Mouse (Mus musculus) telencephalon, adult 2 months (tissue): Measurements from ENCODE around the gene Tex26.

ENCODE experiments used
- DNase-seq: peaks from one replicate; pipeline ENCODE4 v3.0.0-alpha.2; 2011; ENCODE audit warnings: low read depth, low spot score

Gene Tex26

GRCm38 (mm10) chr5:149433618-149434017, 5.8 kb upstream of the Tex26 start:
- DNase-seq = no peak

- DNase-seq = no peak
These were observed 5.2 kb upstream of the Tex26 start for GRCm38 (mm10) chr5:149434141-149434690.

- no peak for DNase-seq
These were observed 2.9 kb upstream of the Tex26 start for GRCm38 (mm10) chr5:149436541-149436940.

GRCm38 (mm10) chr5:149437150-149437549, 2.3 kb upstream of the Tex26 start:
- DNase-seq = no peak

DNA sequence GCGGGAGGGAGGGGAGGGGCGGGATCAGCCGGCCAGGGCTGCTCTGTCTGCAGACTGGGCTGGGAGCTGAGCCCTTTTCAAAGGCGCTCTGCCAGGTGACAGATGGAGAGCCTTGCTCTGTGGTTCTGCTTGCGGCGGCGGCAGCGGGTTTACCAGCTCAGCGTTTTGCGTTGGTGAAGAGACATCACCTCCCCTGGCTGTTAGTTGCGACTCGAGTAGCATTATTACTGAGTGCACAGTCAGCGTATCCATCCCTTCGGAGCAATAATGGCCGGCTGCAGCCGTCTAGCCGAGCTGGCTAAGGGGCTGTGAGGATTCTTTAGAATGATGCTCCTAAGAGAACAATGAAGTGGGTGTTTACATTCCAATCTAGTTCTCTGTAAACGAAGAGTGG, 717 bp downstream of the Tex26 start:
- DNase-seq = peak; percentile 62

DNA sequence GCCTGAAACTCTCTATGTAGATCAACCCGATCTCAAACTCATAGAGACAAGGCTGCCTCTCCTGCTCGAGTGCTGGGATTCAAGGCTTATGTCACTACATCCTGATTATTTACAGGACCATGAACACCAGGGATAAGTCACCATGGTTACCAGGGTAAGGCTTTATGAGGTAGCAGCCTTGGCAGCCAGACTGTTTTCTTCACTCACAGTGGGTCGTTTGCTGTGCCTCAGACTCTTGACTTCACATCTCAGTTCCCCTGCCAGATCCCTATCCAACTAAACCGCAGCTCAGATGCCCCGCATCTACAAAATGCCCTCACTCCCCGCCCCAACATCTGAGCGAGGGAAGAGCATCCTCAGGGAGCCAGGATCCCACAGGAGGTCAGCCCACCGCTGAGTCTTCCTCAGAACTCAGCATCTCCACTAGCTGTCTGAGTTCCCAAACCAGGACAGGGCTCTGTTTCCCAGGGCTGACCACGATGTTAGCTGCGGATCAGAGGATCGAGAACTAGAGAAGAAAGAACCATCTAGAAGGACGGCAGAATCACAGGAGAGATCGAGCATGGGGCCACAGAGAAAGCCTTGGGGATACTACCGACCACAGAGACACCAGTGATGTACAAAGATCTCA, 2.3 kb downstream of the Tex26 start:
- DNase-seq = no peak

GRCm38 (mm10) chr5:149442277-149442660, 2.8 kb downstream of the Tex26 start:
- DNase-seq = no peak

GRCm38 (mm10) chr5:149444451-149444850, 5.0 kb downstream of the Tex26 start:
- no peak for DNase-seq

GRCm38 (mm10) chr5:149446495-149446894, 7.0 kb downstream of the Tex26 start:
- no peak for DNase-seq

GRCm38 (mm10) chr5:149447733-149448132, 8.3 kb downstream of the Tex26 start:
- DNase-seq = no peak

- no peak for DNase-seq
These were observed 9.9 kb downstream of the Tex26 start for GRCm38 (mm10) chr5:149449406-149449805.

GRCm38 (mm10) chr5:149451209-149451681, 11.8 kb downstream of the Tex26 start:
- peak; percentile 81 for DNase-seq

- no peak for DNase-seq
These were observed 14.8 kb downstream of the Tex26 start for GRCm38 (mm10) chr5:149454281-149454680.

DNA sequence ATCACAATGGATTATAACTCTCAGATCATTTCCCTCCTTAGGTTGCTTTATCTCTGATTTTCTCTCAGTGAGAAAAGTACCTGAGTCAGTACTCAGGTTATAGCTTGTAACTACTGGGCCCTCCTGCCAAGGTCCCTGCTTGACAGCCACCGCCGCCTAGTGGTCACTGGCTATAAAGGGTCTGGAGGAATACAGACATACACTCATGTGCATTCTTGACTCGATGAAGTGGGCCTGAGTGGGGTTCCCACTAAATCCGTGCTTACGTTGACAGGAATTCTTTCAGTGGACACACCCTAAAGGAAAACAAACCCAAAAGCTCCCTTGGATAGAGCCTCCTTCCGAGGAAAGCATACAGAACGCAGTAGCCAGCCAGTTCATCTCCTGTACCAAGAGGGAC, 17.1 kb downstream of the Tex26 start:
- no peak for DNase-seq

GRCm38 (mm10) chr5:149462071-149462470, 22.6 kb downstream of the Tex26 start:
- DNase-seq = no peak

DNA sequence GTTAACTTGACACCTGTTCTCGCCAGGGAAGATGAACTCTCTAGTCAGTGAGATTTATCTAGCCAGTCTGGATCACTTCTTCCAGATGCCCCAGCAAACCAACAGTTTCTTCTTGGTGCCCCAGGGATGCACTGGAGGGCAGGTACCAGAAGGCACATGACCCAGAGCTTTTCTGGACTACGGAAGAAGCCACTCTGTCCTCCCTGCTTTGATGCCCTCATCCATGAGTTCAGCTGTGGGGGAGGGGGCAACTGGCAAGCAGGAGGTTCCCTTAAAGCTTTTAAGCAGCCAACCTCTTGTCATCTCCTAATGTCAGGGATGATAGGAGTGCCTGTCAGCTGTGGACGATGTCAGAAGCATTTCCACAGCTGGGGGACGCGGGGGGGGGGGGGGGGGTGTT, 25.8 kb downstream of the Tex26 start:
- no peak for DNase-seq

- DNase-seq = no peak
These were observed 34.7 kb downstream of the Tex26 start for GRCm38 (mm10) chr5:149474142-149474541.

DNA sequence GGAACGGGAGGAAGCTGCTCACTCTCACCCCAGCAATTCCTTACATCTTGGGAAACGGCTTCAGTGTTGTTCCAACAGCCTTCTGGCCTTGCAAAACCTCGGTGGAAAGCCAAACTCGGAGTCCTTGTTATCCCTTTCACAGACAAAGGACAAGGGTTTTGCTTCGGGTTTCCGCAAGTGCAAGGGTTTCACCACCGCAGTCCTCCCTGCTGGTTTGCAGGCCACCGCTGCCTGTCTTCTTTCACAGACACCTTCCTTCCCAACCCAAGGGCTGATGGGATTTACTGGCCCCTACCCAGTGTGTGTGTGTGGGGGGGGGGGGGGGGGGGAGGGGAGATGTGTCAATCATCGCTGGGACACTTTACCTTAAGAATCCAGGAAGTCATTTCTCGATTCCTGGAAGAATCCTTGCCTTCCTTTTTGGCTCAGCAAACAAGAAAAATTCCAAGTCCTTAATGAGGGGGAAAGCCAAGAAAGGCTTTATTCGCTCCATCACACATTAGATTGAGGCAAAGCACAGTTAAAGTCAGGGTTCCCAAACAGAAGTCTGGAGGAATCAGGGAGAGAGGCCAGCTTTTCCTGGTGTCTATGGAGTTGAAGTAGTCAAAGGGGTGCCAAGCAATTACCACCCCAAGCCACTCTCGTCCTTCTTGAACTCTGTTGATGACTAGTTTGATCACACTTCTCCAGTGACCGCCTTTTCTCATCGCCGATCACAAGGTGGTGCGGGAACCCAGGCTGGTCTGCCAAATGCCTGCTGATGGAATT, 35.4 kb downstream of the Tex26 start:
- DNase-seq = no peak

DNA sequence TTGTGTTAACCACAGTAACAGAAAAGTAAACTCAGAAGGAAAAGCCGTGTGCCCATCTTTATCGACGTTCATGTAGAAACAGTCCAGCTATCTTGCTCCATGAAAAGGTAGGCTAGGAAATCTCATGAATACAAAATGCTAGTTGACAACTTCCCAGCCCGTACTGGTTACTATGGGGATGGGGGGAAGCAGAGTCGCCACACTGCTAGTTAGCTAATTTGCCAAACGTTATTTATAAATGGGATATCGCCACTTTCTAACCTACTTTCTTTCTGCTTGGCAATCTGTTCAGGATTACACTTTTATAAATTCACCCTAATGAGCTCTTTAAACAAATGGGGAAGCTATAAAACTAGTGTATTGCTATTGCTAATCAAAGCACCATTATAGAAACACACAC, 42.5 kb downstream of the Tex26 start:
- DNase-seq = no peak

DNA sequence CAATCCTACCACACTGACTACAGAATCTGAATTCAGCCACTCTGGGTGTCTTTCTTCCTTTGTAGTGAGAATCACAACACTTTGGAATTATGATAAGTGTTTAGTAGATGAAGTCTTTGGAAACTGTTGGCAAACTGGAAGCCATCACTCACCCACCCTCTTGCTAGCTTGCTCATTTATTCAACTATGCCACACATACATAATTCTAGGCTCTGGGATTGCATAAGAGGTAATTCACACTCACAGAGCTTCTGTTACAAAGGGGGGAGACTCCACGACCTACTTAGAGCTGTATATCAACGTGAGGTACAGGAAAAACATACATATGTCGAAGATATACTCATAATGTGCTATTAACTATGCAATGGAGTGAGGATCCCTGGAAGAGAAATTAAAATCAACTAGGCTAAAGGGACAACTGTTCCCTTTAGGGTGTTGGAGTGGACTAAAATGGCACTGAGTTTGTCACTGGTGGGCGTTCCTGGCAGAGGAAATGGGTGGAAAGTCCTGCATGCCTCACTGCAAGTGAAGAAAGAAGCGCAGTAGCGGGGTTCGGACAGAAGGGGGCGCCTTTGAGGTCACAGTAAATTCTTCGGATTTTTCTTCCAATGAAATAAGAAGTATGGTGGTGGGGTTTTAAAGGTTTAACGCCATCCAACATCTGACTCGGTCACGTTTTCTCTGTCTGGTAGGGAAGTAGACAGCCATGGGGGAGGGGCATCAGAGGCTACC, 44.0 kb downstream of the Tex26 start:
- DNase-seq = no peak

DNA sequence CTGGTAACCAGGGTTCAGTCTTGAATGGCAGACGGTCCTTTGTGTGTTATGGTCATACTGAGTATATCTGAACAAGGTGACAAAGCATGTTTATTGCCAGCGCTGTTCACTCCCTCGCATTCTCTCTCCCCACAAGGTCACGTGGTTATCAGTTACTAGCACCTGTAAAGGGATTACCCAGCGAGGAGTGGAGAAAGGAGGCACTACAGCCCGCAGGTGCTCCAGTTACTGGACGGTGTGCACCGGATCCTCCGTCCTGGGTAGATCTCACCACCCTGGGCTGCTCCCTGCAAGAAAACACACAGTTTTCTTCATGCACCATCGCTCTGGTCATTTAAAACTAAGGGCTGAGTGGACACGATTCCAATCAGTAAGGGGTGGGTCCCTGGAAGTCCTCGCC, 44.8 kb downstream of the Tex26 start:
- DNase-seq = no peak

DNA sequence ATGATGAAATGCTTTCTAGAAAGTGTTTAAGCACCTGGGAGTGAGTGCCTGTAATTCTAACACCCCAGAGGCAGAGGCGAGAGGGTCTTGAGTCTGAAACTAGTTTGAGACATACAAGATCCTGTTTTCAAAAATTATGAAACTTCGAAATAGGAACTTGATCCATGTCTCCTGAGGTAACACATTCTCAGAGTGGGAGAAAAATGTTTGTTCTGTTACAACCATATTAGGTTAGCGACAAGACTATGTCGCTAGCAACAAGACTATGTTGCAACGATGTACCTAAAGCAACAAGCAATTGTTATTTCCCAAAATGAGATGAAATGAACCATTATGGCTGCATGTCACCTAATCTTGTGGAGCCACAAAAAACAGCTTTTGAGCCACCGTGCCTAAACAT, 46.0 kb downstream of the Tex26 start:
- DNase-seq = no peak
